Mouse (Mus musculus): Measurements from ENCODE around the gene Gm42417. TPM values are rescaled to one million over a fixed set of nuclear protein-coding genes. Genes with fewer than 3 reads are reported as not detected.

Gene Gm42417
- polyA plus RNA-seq, 1 experiment from 2014 or later, result not detected

GRCm38 (mm10) chr1:36574196-36574955 is 35.1 kb upstream of the Gm42417 start:
- peaks cover 68% of the 10 kb centered on the region for H3K4me1 ChIP-seq
- WGBS, result 87% methylated on average over 5 of the region's 5 CpGs
- no peaks in the 10 kb centered on the region for H3K36me3 ChIP-seq

GRCm38 (mm10) chr1:36573524-36573923 is 34.3 kb upstream of the Gm42417 start:
- Histone ChIP-seq H3K27ac (replicated peaks) (no peak overlapping the region), H3K9me3 (no peaks in the 10 kb centered on the region), H3K4me1 (peaks cover 68% of the 10 kb centered on the region), H3K27me3 (replicated peaks) (no peaks in the 10 kb centered on the region), H3K9ac (no peak overlapping the region), H3K4me2 (no peak overlapping the region), H3K4me3 (no peak overlapping the region), H3K36me3 (no peaks in the 10 kb centered on the region)
- ATAC-seq (ENCODE audit: extremely low read depth, insufficient number of reproducible peaks, low FRiP score, low TSS enrichment), result no peak
- 72% methylated on average over 8 of the region's 8 CpGs for WGBS

More at GRCm38 (mm10) chr1:36574196-36574955, 35.1 kb upstream of the Gm42417 start:
- H3K9me3 ChIP-seq, result no peaks in the 10 kb centered on the region
- H3K4me3 ChIP-seq, result no peak overlapping the region
- no peaks in the 10 kb centered on the region for H3K27me3 ChIP-seq (replicated peaks)
- no peak overlapping the region for H3K27ac ChIP-seq (replicated peaks)
- no peak overlapping the region for H3K9ac ChIP-seq
- H3K4me2 ChIP-seq, result no peak overlapping the region
- ATAC-seq (ENCODE audit: extremely low read depth, insufficient number of reproducible peaks, low FRiP score, low TSS enrichment), result no peak

- Histone ChIP-seq H3K4me2 (no peak overlapping the region), H3K4me3 (no peak overlapping the region), H3K4me1 (peaks cover 76% of the 10 kb centered on the region), H3K9me3 (no peaks in the 10 kb centered on the region), H3K27ac (replicated peaks) (no peak overlapping the region), H3K9ac (no peak overlapping the region), H3K27me3 (replicated peaks) (no peaks in the 10 kb centered on the region), H3K36me3 (no peaks in the 10 kb centered on the region)
- ATAC-seq (ENCODE audit: extremely low read depth, insufficient number of reproducible peaks, low FRiP score, low TSS enrichment), result no peak
- WGBS, result 50% methylated on average over 1 of the region's 1 CpGs
Measured at GRCm38 (mm10) chr1:36572709-36573108, 33.5 kb upstream of the Gm42417 start.

GRCm38 (mm10) chr1:36572140-36572700 is 33.0 kb upstream of the Gm42417 start:
- Histone ChIP-seq H3K27ac (replicated peaks) (no peak overlapping the region), H3K4me1 (peaks cover 77% of the 10 kb centered on the region), H3K4me2 (no peak overlapping the region), H3K9ac (no peak overlapping the region), H3K9me3 (no peaks in the 10 kb centered on the region), H3K36me3 (no peaks in the 10 kb centered on the region), H3K4me3 (no peak overlapping the region), H3K27me3 (replicated peaks) (no peaks in the 10 kb centered on the region)
- ATAC-seq (ENCODE audit: extremely low read depth, insufficient number of reproducible peaks, low FRiP score, low TSS enrichment), result no peak
- 51% methylated on average over 2 of the region's 2 CpGs for WGBS

GRCm38 (mm10) chr1:36571627-36572026 is 32.4 kb upstream of the Gm42417 start:
- Histone ChIP-seq H3K27ac (replicated peaks) (0 out of 2 replicates have a peak overlapping the region, but pooled peaks have one; percentile 1), H3K4me2 (no peak overlapping the region), H3K9ac (no peak overlapping the region), H3K36me3 (no peaks in the 10 kb centered on the region), H3K27me3 (replicated peaks) (no peaks in the 10 kb centered on the region), H3K4me1 (peaks cover 76% of the 10 kb centered on the region), H3K9me3 (no peaks in the 10 kb centered on the region), H3K4me3 (no peak overlapping the region)
- ATAC-seq (ENCODE audit: extremely low read depth, insufficient number of reproducible peaks, low FRiP score, low TSS enrichment), result no peak
- WGBS, result 30% methylated on average over 6 of the region's 6 CpGs

GRCm38 (mm10) chr1:36570320-36570719 is 31.1 kb upstream of the Gm42417 start:
- no peak for ATAC-seq (ENCODE audit: extremely low read depth, insufficient number of reproducible peaks, low FRiP score, low TSS enrichment)
- WGBS, result 88% methylated on average over 5 of the region's 5 CpGs

GRCm38 (mm10) chr1:36569694-36570276 is 30.6 kb upstream of the Gm42417 start:
- no peak overlapping the region for H3K4me3 ChIP-seq
- no peak for ATAC-seq (ENCODE audit: extremely low read depth, insufficient number of reproducible peaks, low FRiP score, low TSS enrichment)
- H3K36me3 ChIP-seq, result no peaks in the 10 kb centered on the region
- H3K4me1 ChIP-seq, result peaks cover 73% of the 10 kb centered on the region
- no peak overlapping the region for H3K4me2 ChIP-seq
- whole genome bisulfite sequencing, result 73% methylated on average over 7 of the region's 7 CpGs
- H3K9me3 ChIP-seq, result no peaks in the 10 kb centered on the region
- H3K27ac ChIP-seq (replicated peaks), result 0 out of 2 replicates have a peak overlapping the region, but pooled peaks have one; percentile 2
- H3K27me3 ChIP-seq (replicated peaks), result no peaks in the 10 kb centered on the region
- peak overlapping the region; percentile 28 for H3K9ac ChIP-seq

More at GRCm38 (mm10) chr1:36570320-36570719, 31.1 kb upstream of the Gm42417 start:
- no peaks in the 10 kb centered on the region for H3K27me3 ChIP-seq (replicated peaks)
- H3K4me1 ChIP-seq, result peaks cover 74% of the 10 kb centered on the region
- no peak overlapping the region for H3K27ac ChIP-seq (replicated peaks)
- H3K9me3 ChIP-seq, result no peaks in the 10 kb centered on the region
- H3K4me3 ChIP-seq, result no peak overlapping the region
- H3K36me3 ChIP-seq, result no peaks in the 10 kb centered on the region
- H3K4me2 ChIP-seq, result no peak overlapping the region
- H3K9ac ChIP-seq, result peak overlapping the region; percentile 0

GRCm38 (mm10) chr1:36568776-36569175 is 29.5 kb upstream of the Gm42417 start:
- Histone ChIP-seq H3K9me3 (no peaks in the 10 kb centered on the region), H3K27me3 (replicated peaks) (no peaks in the 10 kb centered on the region), H3K4me1 (peaks cover 74% of the 10 kb centered on the region), H3K27ac (replicated peaks) (0 out of 2 replicates have a peak overlapping the region, but pooled peaks have one; percentile 26), H3K36me3 (no peaks in the 10 kb centered on the region), H3K4me3 (no peak overlapping the region), H3K4me2 (no peak overlapping the region), H3K9ac (no peak overlapping the region)
- ATAC-seq (ENCODE audit: extremely low read depth, insufficient number of reproducible peaks, low FRiP score, low TSS enrichment), result no peak
- 70% methylated on average over 4 of the region's 4 CpGs for WGBS

GRCm38 (mm10) chr1:36567818-36568603 is 28.8 kb upstream of the Gm42417 start:
- Histone ChIP-seq H3K9me3 (no peaks in the 10 kb centered on the region), H3K27ac (replicated peaks) (no peak overlapping the region), H3K4me3 (no peak overlapping the region), H3K4me2 (no peak overlapping the region), H3K9ac (peak overlapping the region; percentile 24; the same call in 1 of the 2 replicates), H3K36me3 (no peaks in the 10 kb centered on the region), H3K27me3 (replicated peaks) (no peaks in the 10 kb centered on the region), H3K4me1 (peaks cover 78% of the 10 kb centered on the region)
- no peak for ATAC-seq (ENCODE audit: extremely low read depth, insufficient number of reproducible peaks, low FRiP score, low TSS enrichment)
- 39% methylated on average over 21 of the region's 21 CpGs for WGBS

GRCm38 (mm10) chr1:36566425-36566824 is 27.2 kb upstream of the Gm42417 start:
- Histone ChIP-seq H3K36me3 (no peaks in the 10 kb centered on the region), H3K9me3 (no peaks in the 10 kb centered on the region), H3K4me2 (no peak overlapping the region), H3K4me1 (peaks cover 78% of the 10 kb centered on the region), H3K9ac (no peak overlapping the region), H3K4me3 (no peak overlapping the region), H3K27me3 (replicated peaks) (no peaks in the 10 kb centered on the region), H3K27ac (replicated peaks) (0 out of 2 replicates have a peak overlapping the region, but pooled peaks have one; percentile 4)
- ATAC-seq (ENCODE audit: extremely low read depth, insufficient number of reproducible peaks, low FRiP score, low TSS enrichment), result no peak
- WGBS, result 22% methylated on average over 2 of the region's 2 CpGs

GRCm38 (mm10) chr1:36564101-36564500 is 24.9 kb upstream of the Gm42417 start:
- ATAC-seq (ENCODE audit: extremely low read depth, insufficient number of reproducible peaks, low FRiP score, low TSS enrichment), result no peak
- 53% methylated on average over 6 of the region's 6 CpGs for WGBS
- H3K4me1 ChIP-seq, result peaks cover 69% of the 10 kb centered on the region
- H3K27ac ChIP-seq (replicated peaks), result no peak overlapping the region
- H3K27me3 ChIP-seq (replicated peaks), result no peaks in the 10 kb centered on the region; the same call in 1 of the 2 replicates
- H3K4me3 ChIP-seq, result no peak overlapping the region
- H3K36me3 ChIP-seq, result no peaks in the 10 kb centered on the region
- no peak overlapping the region for H3K4me2 ChIP-seq
- no peaks in the 10 kb centered on the region for H3K9me3 ChIP-seq
- H3K9ac ChIP-seq, result no peak overlapping the region

All from heart, embryonic 13.5 days (tissue).